Mouse (Mus musculus) T-cell, adult 2 months (primary cell): ENCODE results near the gene Mapkapk2.
A peak's percentile ranks its signal among the peaks of the same experiment; 100 is the strongest.

Experiments used
- DNase-seq: peaks from one replicate; pipeline ENCODE4 v3.0.0; 2022; ENCODE audit warnings: low spot score

The Mapkapk2 gene

DNA sequence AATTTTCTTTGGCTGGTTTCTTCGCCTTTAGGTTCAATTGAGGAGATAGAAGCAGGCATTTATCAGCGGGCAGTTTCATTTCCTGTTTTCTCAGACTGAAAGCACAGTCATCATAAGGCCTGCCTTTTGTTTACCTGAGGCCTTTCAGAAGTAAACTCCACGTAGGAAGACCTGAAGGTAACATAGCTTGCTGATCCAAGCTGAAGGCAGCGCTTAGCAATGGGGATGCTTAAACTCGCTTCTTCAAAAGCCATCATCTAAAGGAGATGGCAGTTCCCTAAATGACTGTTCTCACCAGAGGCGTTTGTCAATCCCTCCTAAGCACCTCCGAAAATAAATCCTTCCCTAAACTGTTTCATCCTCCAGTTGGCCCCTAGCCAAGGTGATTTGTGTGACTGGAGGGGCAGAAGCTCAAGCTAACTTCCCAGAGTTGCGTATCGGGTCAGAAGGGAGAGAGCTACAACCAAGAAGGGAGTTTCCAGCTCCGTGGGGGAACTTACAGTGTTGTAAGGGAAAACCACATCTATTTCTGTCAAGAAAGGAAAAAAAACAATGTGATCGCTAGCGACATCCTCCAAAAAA is 13.0 kb upstream of the Mapkapk2 start:
- peak; percentile 31 for DNase-seq

- DNase-seq: no peak
Measured at GRCm38 (mm10) chr1:131107575-131108308, 10.1 kb upstream of the Mapkapk2 start.

GRCm38 (mm10) chr1:131103776-131104424 is 6.3 kb upstream of the Mapkapk2 start:
- no peak for DNase-seq

DNA sequence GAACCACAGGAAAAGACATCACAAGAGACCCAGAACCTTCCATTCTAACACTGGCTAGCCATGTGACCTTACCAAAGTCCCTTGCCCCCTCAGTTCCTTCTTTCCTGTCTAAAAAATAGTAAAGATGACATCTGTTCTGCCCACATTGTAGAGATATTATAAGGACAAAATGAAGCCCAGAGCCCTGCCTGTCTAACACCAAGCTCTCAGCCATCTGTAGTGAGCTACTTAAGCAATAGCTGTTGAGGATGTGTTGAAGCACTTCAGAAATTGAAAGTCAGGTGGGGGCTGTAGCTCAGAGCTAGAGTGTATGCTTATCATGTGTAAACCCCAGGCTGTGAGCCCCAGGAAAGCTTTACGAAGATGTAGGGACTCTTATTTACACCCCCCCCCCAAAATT is 3.2 kb upstream of the Mapkapk2 start:
- DNase-seq: no peak

DNA sequence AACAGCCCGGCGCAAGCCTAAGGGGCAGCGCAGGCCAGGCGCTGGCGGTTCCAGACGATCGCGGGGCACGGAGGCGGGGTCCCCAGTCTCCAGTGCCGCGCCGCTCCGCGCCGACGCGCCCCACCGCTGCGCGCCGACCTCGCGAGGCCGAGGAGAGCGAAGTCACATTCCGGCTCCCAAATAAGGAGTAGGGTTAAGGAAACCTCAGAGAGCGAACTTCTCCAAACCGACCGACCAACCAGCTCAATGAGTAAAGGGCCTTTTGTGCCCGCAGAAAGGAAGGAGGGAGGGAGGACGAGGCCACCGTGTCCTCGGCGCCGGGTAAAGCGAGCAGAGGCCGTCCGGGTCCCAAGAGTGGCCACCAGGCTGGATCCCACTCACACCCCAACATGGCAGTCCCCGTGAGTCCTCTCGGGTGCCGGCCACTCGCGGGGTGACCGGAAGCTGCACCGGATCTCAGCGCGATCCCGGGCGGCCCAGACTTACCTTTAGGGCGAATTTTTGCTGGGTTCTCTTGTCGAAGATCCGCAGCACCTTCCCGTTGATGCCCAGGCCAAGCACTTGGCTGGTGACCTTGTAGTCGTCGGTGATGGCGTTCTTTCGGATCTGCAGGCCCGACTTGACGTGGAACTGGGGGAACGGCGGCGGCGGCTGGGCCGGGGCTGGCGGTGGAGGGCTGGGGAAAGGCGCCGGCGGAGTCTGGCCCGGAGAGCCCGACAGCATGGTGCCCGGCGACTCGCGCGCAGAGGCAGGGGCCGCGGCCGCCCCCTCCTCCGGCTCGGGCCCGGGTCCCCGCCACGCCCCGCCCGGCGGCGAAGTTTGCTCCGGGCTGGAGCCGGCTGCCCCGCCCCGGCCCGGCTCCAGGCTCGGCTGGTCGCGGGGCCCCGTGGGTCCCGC is 575 bp downstream of the Mapkapk2 start:
- DNase-seq: peak; percentile 69

DNA sequence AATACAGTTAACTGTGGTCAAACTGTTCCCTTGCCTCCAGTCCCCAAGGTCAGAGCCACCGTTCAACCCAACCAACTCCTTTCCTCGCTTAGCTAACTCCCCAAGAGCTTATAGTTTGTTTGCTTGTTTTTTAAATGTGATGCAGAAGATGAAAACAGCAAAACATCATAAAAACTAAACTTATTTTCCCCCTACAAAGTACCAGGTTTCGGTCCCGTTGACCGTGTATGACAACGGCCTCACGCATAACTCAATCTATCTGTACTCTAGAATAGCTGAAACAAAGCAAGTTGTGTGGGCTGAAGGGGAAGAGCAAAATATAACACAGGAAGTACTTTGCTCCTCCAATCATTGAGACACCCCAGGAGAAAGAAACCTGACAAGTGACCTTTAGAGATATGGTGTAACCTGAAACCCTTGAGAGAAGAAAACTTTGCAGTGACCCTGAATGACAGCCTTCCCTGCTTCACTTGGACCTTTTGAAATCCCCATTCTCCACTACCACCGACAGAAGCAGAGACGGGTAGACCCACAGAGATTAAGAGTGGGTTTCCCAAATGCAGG is 1.4 kb downstream of the Mapkapk2 start:
- DNase-seq: no peak

- DNase-seq: no peak
Measured at GRCm38 (mm10) chr1:131095574-131095973, 2.1 kb downstream of the Mapkapk2 start.

- DNase-seq: no peak
Measured at GRCm38 (mm10) chr1:131093889-131094288, 3.7 kb downstream of the Mapkapk2 start.

DNA sequence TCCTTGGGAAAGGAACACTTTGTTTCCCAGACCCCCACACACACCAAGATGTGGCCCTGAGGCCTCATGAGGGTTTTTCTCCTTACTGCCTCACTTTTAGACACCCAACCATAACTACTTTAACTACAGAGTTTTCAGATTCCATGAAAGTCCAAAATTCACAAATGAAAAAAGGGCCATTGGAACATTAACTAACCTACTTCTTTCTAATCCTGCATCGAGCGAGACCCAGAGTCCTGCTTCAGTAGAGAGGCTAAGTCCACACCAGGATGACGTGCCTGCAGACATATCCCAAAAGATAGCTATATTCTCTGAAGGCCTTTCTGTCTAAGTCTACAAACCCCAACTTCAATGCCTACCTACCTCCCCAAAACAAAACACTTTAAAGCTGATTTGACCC is 4.8 kb downstream of the Mapkapk2 start:
- DNase-seq: no peak

GRCm38 (mm10) chr1:131092173-131092572 is 5.5 kb downstream of the Mapkapk2 start:
- DNase-seq: no peak

GRCm38 (mm10) chr1:131091481-131091880 is 6.1 kb downstream of the Mapkapk2 start:
- no peak for DNase-seq

GRCm38 (mm10) chr1:131090877-131091276 is 6.7 kb downstream of the Mapkapk2 start:
- no peak for DNase-seq

- DNase-seq: no peak
Measured at GRCm38 (mm10) chr1:131090261-131090660, 7.4 kb downstream of the Mapkapk2 start.

DNA sequence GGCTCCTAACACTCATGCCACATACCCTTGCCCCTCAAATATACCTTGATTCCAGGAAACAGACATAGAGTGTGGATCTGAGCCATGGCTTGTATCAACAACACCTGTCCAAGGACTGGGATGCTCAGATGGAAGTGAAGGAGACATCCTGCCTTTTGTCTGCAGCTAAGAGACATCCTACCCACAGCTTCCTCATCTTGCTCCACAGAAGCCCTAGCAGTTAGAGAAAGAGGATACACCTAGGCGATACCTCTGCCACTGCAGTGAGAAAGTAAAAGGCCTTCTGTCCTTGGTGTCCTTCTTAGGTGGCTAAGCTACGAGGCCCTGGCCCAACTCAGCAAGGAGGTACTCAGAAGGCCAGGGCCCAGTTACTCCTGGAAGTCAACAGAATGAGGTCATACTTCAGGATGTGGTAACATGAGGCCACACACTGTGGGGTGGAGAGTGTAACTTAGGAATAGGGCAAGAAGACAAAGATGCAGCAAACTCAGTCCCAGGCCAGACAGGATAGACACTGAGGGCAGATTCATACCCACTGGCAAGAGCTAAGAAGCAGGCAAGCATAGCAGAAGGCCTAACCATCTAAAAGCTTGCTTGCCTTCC is 8.0 kb downstream of the Mapkapk2 start:
- DNase-seq: peak; percentile 31

DNA sequence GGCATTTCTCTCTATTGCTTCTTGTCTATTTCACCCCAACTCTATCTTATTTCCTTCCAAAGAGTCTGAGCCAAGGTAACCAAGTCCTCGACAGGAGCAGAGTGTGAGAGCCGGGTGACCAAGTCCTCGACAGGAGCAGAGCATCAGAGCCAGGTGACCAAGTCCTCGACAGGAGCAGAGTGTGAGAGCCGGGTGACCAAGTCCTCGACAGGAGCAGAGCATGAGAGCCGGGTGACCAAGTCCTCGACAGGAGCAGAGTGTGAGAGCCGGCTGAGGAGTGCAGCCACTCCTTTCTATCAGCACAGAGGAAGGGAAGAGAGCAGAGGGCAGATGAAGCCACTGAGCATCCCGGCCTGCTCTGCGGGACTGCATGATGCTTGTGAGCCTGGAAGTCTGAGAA is 9.1 kb downstream of the Mapkapk2 start:
- no peak for DNase-seq

- no peak for DNase-seq
Measured at GRCm38 (mm10) chr1:131086907-131087306, 10.7 kb downstream of the Mapkapk2 start.

DNA sequence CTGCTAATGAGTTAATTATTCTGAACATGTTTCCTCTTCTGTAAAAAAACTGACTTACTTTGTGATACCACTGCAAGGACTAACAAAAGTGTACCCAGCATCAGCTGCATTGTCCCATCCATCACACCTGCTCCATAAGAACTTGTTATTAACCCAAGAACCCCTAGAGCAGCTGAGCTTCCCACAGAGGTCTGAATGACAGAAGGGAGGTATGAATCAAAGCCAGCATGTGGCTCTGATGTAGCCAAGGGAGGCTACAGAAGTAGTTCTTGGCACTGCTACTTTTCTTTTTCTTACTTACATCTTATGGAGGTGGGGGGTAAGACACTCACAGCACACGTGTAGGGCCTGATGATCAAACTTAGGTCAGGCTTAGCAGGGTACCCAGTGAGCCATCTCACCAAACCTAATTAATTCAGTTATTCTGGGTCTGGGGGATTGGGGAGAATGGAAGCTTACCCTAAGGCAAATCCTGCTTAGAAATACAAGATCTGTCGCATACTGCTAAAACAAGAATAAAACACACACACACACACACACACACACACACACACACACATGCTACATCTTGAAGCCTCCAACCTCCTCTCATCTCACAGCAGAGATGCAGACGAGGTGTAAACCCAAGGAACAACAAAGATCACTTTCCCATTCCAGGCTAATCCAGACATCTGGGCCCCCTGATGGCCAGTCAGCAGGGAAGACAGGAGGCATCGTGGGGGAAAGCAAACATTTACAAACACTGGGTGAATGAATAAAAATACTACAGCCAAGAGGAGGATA is 11.5 kb downstream of the Mapkapk2 start:
- no peak for DNase-seq

DNA sequence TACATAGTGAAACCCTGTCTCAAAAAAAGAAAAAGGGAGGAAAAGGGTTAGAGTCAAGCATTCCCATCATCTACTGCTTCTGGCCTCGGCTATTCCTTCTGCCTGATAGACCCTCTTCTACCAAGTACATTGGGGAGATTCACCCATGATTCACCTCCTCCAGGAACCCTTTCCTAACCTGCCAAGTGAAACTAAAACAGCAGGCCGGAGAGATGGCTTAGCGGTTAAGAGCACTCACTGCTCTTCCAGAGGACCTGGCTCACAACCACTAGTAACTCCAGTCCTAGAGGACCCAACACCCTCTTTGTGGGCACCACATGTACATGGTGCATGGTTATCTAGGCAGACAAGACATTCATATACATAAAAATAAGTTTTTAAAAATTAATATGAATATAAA is 12.4 kb downstream of the Mapkapk2 start:
- DNase-seq: no peak

- no peak for DNase-seq
Measured at GRCm38 (mm10) chr1:131084289-131084688, 13.3 kb downstream of the Mapkapk2 start.

DNA sequence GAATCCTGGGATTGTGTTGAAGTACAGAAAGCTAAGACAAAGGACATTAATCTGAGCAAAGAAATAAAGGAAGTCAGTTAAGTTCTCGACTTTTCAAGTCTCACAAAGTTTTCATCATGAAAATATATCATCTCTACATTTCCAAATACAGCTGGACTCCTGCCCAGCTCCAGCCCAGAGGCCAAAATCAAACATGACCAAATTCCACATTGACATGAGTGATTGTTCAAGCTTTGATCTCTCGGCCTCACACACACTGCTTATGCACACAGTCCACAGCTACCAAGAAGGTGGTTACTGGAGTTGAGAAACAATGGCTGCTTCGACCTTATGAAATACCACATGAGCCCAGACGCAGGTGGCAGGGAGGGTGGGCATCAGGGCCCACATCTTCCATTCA is 14.0 kb downstream of the Mapkapk2 start:
- DNase-seq: no peak

GRCm38 (mm10) chr1:131083122-131083521 is 14.5 kb downstream of the Mapkapk2 start:
- DNase-seq: no peak
